Mouse (Mus musculus) C2C12 (cell line): ENCODE data around the gene Ppp1r12b. TPM values are rescaled to one million over a fixed set of nuclear protein-coding genes. Genes with fewer than 3 reads are reported as not detected.
"Not testable (repeated sequence)": the region's sequence is repeated elsewhere in the genome, so short reads cannot be mapped to it uniquely, and the experiment has no call there.

Source experiments
- H3K27me3 ChIP-seq: one replicate; pipeline ENCODE4 v1.6.1; 2011; ENCODE audit not compliant: control insufficient read depth, insufficient read depth, insufficient read length
- H3K36me3 ChIP-seq: one replicate; pipeline ENCODE4 v1.6.1; 2011; ENCODE audit not compliant: control insufficient read depth, insufficient read depth
- H3K4me3 ChIP-seq: one replicate; pipeline ENCODE4 v1.5.1; 2011; ENCODE audit warnings: mild to moderate bottlenecking, control low read depth; ENCODE audit not compliant: poor library complexity, insufficient read depth, severe bottlenecking
- H3K79me2 ChIP-seq: one replicate; pipeline ENCODE4 v1.6.1; 2011; ENCODE audit not compliant: control insufficient read depth, insufficient read depth
- H3K79me3 ChIP-seq: one replicate; pipeline ENCODE4 v1.6.1; 2011; ENCODE audit warnings: low read depth, control low read depth
- H3ac ChIP-seq: one replicate; pipeline ENCODE3; 2011; ENCODE audit warnings: low read depth; ENCODE audit not compliant: control insufficient read depth, insufficient read length
- CEBPB ChIP-seq: IDR thresholded peaks from one replicate; pipeline ENCODE4 v1.6.1; 2011; ENCODE audit warnings: low read depth, mild to moderate bottlenecking, control low read depth, moderate library complexity
- CTCF ChIP-seq: IDR thresholded peaks from one replicate; pipeline ENCODE4 v1.5.1; 2011; ENCODE audit not compliant: control insufficient read depth, insufficient read depth, insufficient read length
- FOSL1 ChIP-seq: IDR thresholded peaks from one replicate; pipeline ENCODE4 v1.8.0; 2011; ENCODE audit warnings: mild to moderate bottlenecking, low read length; ENCODE audit not compliant: poor library complexity, insufficient read depth, severe bottlenecking
- MAX ChIP-seq: IDR thresholded peaks from one replicate; pipeline ENCODE4 v1.6.1; 2011; ENCODE audit warnings: mild to moderate bottlenecking, control low read depth
- MYOD1 ChIP-seq: IDR thresholded peaks from one replicate; pipeline ENCODE4 v1.6.1; 2011; ENCODE audit warnings: low read depth; ENCODE audit not compliant: control insufficient read depth, insufficient read length
- MYOG ChIP-seq: IDR thresholded peaks from one replicate; pipeline ENCODE4 v1.6.1; 2011; ENCODE audit not compliant: control insufficient read depth, insufficient read length; ENCODE audit errors: extremely low read depth
- USF1 ChIP-seq: IDR thresholded peaks from one replicate; pipeline ENCODE4 v1.6.1; 2011; ENCODE audit warnings: low read depth, mild to moderate bottlenecking, control low read depth, moderate library complexity
- polyA plus RNA-seq: library from polyadenylated mRNA; unstranded; fragments of >200 nt; fragmentation: generic; extraction: Trizol; gene quantifications from one replicate; pipeline ENCODE4 v1.2.1, GENCODE M21; 2012; ENCODE audit warnings: missing spikeins

The Ppp1r12b gene
- polyA plus RNA-seq, 1 experiment = 1.5 TPM

GRCm38 (mm10) chr1:134846295-134846988, 109.3 kb downstream of the Ppp1r12b start:
- Histone ChIP-seq H3K79me2 (no peaks in the 10 kb centered on the region), H3K27me3 (no peaks in the 10 kb centered on the region), H3ac (no peak overlapping the region), H3K79me3 (no peaks in the 10 kb centered on the region), H3K36me3 (no peaks in the 10 kb centered on the region), H3K4me3 (no peak overlapping the region)
- TF ChIP-seq CEBPB = no peak
- no peak for TF ChIP-seq FOSL1
- TF ChIP-seq MYOD1 = no peak

GRCm38 (mm10) chr1:134843369-134843768, 112.4 kb downstream of the Ppp1r12b start:
- TF ChIP-seq FOSL1 (no peak), MYOG (no peak), USF1 (no peak), MAX (no peak), MYOD1 (no peak), CEBPB (no peak), CTCF (no peak)
- Histone ChIP-seq H3K79me3 (no peaks in the 10 kb centered on the region), H3ac (no peak overlapping the region), H3K36me3 (no peaks in the 10 kb centered on the region), H3K27me3 (no peaks in the 10 kb centered on the region), H3K4me3 (no peak overlapping the region), H3K79me2 (no peaks in the 10 kb centered on the region)

DNA sequence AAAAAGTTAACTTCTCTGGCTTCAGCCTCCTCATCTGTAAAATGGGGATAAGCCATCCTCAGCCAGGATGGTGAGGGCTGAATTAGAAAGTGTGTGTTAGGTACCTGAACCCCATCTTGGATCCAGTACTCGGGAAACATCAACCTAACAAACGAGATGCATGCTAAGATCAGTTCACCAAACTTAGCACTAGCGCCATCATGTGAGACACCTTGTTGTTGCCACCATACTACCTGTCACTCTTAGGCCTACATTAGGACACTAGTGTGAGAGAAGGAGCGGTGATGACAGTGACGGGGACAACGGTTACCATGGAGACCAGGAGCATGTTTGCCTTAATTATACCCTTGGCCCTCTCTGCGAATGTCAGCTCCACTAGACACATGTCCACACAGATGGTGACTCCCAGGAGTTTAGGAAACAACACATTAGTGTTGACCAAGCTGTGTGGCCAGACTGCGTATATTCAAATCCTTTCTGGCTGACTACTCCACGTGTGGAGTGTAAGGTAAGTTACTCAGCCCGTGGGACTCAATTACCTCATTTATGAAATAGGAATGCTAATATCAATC, 118.7 kb downstream of the Ppp1r12b start:
- H3K4me3 ChIP-seq = no peak overlapping the region
- H3ac ChIP-seq = no peak overlapping the region
- H3K79me3 ChIP-seq = no peaks in the 10 kb centered on the region
- H3K79me2 ChIP-seq = no peaks in the 10 kb centered on the region
- H3K36me3 ChIP-seq = peaks cover 26% of the 10 kb centered on the region
- TF ChIP-seq CTCF (no peak), FOSL1 (no peak), USF1 (no peak), MYOD1 (no peak), CEBPB (no peak), MYOG (no peak), MAX (no peak)
- no peaks in the 10 kb centered on the region for H3K27me3 ChIP-seq

DNA sequence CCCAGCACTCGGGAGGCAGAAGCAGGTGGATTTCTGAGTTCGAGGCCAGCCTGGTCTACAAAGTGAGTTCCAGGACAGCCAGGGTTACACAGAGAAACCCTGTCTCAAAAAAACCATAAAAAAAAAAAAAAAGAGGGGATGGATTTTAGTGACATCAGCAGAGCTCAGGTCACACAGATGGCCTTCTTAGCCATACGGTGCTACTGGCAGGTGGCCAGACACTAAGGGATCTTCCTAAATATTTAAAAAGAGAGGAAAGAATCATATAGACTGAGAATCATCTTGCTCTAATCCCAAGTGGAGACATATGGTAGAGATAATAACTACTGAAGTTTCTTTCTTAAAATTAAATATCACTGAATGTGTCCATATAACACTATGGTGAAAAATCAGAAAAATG, 124.9 kb downstream of the Ppp1r12b start:
- H3K4me3 ChIP-seq, H3K79me3 ChIP-seq, H3K27me3 ChIP-seq, H3ac ChIP-seq, H3K79me2 ChIP-seq: not testable (repeated sequence)
- H3K36me3 ChIP-seq = peaks cover 11% of the 10 kb centered on the region

DNA sequence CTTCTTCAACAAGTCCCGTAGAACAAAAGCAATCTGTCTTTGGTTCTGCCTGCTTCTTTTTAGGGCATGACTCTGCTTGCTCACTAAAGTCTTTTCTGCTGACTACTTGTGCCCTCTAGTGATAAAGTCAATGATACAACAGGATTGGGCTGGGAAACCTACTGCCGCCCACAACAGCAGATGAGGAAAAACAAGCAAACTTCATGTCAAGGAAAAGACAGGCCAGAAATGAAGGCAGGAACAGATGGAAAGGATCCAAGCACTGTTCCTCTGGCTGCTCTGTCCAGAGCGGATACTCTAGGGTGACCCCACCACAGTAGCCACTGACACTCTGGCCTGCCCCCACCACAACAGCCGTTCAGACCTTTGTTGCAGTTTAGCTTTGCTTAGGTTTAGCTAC, 126.1 kb downstream of the Ppp1r12b start:
- no peak overlapping the region for H3K4me3 ChIP-seq
- no peaks in the 10 kb centered on the region for H3K79me3 ChIP-seq
- H3K36me3 ChIP-seq = peaks cover 5% of the 10 kb centered on the region

GRCm38 (mm10) chr1:134824896-134825295, 130.8 kb downstream of the Ppp1r12b start:
- no peak overlapping the region for H3K4me3 ChIP-seq
- no peaks in the 10 kb centered on the region for H3K79me2 ChIP-seq
- no peak overlapping the region for H3ac ChIP-seq
- peaks cover 7% of the 10 kb centered on the region for H3K36me3 ChIP-seq
- H3K27me3 ChIP-seq = no peaks in the 10 kb centered on the region
- H3K79me3 ChIP-seq = no peaks in the 10 kb centered on the region
- TF ChIP-seq MYOD1 (no peak), MAX (no peak), CEBPB (no peak), USF1 (no peak), MYOG (no peak), FOSL1 (no peak), CTCF (no peak)

More for the DNA sequence above, 126.1 kb downstream of the Ppp1r12b start:
- no peak for TF ChIP-seq MAX
- TF ChIP-seq MYOD1 = no peak
- TF ChIP-seq MYOG = no peak
- no peak for TF ChIP-seq CTCF
- TF ChIP-seq FOSL1 = no peak
- no peak overlapping the region for H3ac ChIP-seq
- no peaks in the 10 kb centered on the region for H3K79me2 ChIP-seq
- H3K27me3 ChIP-seq = no peaks in the 10 kb centered on the region
